Mouse (Mus musculus): ENCODE results near the gene Ggcx. TPM values are rescaled to one million over a fixed set of nuclear protein-coding genes. Genes with fewer than 3 reads are reported as not detected.
A peak's percentile ranks its signal among the peaks of the same experiment; 100 is the strongest.

Gene Ggcx
- polyA plus RNA-seq, 1 experiment from 2014 or later: 15.3 TPM

DNA sequence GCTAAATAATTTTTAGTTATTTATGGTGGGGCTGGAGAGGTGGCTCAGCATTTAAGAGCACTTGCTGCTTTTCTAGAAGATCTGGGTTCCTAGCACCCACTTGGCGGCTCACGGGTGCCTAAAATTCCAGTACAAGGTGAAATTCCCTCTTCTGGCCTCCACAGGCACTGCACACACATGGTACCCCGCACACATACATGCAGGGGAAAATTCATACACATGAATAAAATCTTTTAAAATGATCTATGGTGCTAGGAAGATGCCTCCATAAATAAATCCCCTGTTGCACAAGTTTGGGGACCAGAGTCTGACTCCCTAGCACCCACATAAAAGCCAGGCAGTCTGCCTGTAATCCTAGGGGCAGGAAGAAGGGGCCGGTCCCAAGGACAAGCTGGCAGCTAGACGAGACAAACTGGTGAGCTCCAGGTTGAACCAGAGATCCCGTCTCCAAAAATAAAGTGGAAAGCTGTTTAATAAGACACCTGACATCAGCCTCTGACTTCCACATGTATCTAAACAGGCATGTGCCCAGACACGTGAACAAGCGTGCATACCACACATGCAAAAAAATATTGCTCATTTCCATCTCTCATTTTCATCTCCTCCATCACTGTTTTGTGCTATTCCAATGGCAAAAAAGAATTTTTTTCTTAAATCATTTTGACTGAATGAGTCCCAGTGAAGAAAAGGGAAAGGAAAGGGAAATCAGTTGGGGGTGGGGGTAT lies 35.4 kb upstream of the Ggcx start:
- peaks cover 8% of the 10 kb centered on the region for H3K4me1 ChIP-seq
- H3K36me3 ChIP-seq: no peaks in the 10 kb centered on the region
- DNase-seq (ENCODE audit: low spot score): no peak
- H3K4me3 ChIP-seq: no peak overlapping the region
- H3K27ac ChIP-seq (replicated peaks): no peak overlapping the region
- H3K27me3 ChIP-seq (ENCODE audit: low read depth, poor library complexity, severe bottlenecking): peaks cover 41% of the 10 kb centered on the region
- 85% methylated on average over 8 of the region's 8 CpGs for WGBS
- H3K9me3 ChIP-seq (replicated peaks): no peaks in the 10 kb centered on the region

DNA sequence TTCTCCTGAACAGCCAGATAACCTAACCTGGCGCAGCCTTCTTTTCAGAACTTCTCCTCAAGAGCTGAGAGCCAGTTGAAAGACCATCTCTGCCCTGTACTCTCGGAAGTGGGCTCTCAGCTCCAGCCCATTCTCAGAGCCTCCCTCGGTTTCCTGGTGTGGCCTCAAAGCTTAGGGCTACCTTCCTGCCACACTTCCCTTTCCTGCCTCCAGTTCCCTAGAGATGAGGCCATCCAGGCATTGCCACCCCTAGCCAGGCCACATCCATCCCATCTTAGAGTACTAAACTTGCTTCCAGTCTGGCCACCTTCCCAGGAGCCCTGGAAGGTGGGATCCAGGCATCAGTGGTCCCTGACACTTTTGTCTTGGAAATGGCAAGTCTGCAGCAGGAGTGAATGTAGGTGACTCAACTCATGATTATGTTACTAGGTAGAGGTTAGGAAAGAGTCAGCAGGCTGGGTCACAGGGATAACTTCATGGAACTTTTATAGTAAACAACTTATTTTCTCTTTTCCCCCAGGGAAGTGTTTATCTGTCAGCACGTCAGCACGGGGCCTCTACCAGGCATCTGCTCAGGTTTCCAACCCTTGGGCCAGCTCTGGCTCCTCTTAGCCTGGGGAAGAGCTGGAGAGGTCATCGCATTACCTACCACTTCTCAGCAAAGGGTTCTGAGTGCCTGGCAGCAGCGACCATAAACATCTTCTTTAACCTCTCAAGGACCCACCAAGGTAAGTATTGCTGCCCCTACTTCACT lies 34.6 kb upstream of the Ggcx start:
- peak overlapping the region; percentile 67; the same call in 1 of the 2 replicates for H3K27ac ChIP-seq (replicated peaks)
- no peaks in the 10 kb centered on the region for H3K9me3 ChIP-seq (replicated peaks)
- 47% methylated on average over 7 of the region's 7 CpGs for WGBS
- no peaks in the 10 kb centered on the region for H3K36me3 ChIP-seq
- no peak for DNase-seq (ENCODE audit: low spot score)
- H3K4me3 ChIP-seq: peak overlapping the region; percentile 57
- H3K27me3 ChIP-seq (ENCODE audit: low read depth, poor library complexity, severe bottlenecking): peaks cover 41% of the 10 kb centered on the region
- peaks cover 8% of the 10 kb centered on the region for H3K4me1 ChIP-seq

DNA sequence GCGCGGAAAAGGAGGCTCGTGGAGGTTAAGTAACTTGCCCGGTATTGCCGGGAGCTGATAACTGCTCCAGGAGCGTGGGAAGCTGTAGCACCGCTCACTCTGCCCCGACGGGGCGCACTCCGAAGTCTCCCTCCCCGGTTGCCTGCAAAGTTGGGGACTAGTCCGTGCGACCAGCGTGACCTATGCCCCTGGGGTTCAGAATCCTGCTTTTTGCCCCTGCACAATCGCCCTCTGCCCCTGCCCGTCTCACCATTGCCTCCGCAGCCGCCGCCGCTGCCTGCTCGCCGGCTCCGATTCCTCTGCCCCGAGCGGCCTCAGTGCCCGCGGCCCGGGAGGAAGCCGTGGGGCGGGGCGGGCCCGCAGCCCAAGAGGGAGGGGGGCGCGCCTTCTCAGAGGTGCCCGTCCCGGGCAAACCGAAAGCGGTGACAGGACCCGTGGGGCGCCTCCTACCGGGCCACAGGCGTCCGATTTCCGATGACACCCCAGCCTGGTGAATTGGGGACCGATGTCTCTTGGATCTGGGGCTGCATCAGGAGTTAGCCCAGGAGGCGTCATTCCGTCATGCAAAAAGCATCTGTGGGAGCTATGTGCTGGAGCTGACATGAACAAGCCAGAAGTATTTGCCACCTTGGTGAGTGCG lies 33.9 kb upstream of the Ggcx start, which contains the start of gene Vamp5:
Gene Vamp5 (minus strand): TSS at position 338 of the 640 bp plus-strand sequence.
- DNase-seq (ENCODE audit: low spot score): peak; percentile 46
- Histone ChIP-seq H3K36me3 (no peaks in the 10 kb centered on the region), H3K27ac (replicated peaks) (peak within 1 kb of the TSS; percentile 67), H3K27me3 (ENCODE audit: low read depth, poor library complexity, severe bottlenecking) (peaks cover 41% of the 10 kb centered on the region), H3K4me1 (peaks cover 8% of the 10 kb centered on the region), H3K4me3 (peak within 1 kb of the TSS; percentile 57), H3K9me3 (replicated peaks) (no peaks in the 10 kb centered on the region)
- WGBS: 3% methylated on average over 49 of the region's 49 CpGs

DNA sequence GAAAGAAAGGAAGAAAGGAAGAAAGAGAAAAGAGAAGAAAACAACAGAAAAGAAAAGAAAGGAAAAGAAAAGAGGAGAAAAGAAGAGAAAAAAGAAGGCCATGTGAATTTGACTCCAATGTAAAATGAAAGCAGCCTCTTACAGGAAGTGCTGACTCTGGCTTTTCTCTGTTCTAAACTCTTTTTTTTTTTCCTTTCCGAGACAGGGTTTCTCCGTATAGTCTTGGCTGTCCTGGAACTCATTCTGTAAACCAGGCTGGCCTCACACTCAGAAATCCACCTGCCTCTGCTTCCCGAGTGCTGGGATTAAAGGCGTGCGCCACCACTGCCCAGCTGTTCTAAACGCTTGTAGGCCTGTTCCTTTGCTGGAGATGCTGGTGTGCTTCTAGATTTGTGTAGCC lies 31.6 kb upstream of the Ggcx start:
- Histone ChIP-seq H3K9me3 (replicated peaks) (no peaks in the 10 kb centered on the region), H3K27ac (replicated peaks) (no peak overlapping the region), H3K4me3 (no peak overlapping the region), H3K36me3 (no peaks in the 10 kb centered on the region), H3K4me1 (peaks cover 8% of the 10 kb centered on the region), H3K27me3 (ENCODE audit: low read depth, poor library complexity, severe bottlenecking) (peaks cover 41% of the 10 kb centered on the region)
- no peak for DNase-seq (ENCODE audit: low spot score)
- 90% methylated on average over 6 of the region's 6 CpGs for WGBS

DNA sequence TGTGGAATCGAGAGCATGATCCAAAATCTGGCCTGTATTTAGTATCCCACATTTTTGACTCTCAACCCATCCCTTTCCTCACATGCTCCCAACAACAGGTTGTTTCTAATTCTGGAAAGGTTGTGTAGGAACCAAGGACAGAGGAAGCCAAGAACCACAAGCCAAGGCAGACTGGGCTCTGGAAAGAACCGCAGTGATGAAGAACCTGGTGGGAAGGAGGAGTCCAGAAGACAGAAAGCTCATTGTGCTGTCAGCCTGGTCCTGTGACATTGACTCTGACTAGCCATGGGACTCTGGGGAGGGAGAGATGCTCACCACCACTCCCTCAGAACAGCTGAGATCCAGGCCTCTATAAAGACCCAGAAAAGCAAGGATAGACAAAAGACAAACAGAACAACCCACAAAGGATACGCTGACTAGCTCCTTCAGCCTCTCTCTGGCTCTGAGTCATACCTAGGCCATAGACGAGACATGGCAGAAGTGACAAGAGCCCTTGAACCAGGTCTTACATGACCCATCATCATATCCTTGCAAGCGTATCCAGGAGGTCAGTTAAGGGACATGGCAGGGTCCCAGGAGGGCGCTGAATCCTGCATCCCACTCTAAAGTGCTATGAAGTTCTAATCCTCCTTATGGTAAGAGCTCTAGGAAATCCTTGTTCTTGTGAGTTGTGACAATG lies 30.8 kb upstream of the Ggcx start:
- Histone ChIP-seq H3K27ac (replicated peaks) (no peak overlapping the region), H3K27me3 (ENCODE audit: low read depth, poor library complexity, severe bottlenecking) (peaks cover 38% of the 10 kb centered on the region), H3K4me3 (no peak overlapping the region), H3K4me1 (peaks cover 8% of the 10 kb centered on the region), H3K9me3 (replicated peaks) (no peaks in the 10 kb centered on the region), H3K36me3 (no peaks in the 10 kb centered on the region)
- 83% methylated on average over 6 of the region's 6 CpGs for WGBS
- DNase-seq (ENCODE audit: low spot score): no peak

DNA sequence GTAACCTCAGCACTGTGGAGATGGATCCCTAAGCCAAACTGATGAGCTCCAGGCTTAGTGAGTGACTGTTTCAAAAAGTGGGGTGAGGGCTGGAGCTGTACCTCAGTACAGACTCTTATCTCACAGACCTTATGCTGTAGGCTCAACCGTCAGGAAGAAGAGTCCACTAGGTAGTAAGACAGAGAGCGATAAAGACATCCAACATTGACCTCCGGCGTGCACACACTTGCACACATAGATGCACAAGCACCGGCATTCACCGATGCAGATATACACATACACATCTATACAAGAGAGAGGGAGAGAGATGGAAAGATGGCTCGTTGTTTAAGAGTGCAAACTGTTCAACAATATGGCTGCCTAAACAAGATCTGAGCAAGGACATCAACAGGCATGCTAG lies 30.2 kb upstream of the Ggcx start:
- Histone ChIP-seq H3K36me3 (no peaks in the 10 kb centered on the region), H3K4me3 (no peak overlapping the region), H3K27me3 (ENCODE audit: low read depth, poor library complexity, severe bottlenecking) (peaks cover 35% of the 10 kb centered on the region), H3K4me1 (peaks cover 8% of the 10 kb centered on the region), H3K27ac (replicated peaks) (no peak overlapping the region), H3K9me3 (replicated peaks) (no peaks in the 10 kb centered on the region)
- no peak for DNase-seq (ENCODE audit: low spot score)
- WGBS: 95% methylated on average over 7 of the region's 7 CpGs

DNA sequence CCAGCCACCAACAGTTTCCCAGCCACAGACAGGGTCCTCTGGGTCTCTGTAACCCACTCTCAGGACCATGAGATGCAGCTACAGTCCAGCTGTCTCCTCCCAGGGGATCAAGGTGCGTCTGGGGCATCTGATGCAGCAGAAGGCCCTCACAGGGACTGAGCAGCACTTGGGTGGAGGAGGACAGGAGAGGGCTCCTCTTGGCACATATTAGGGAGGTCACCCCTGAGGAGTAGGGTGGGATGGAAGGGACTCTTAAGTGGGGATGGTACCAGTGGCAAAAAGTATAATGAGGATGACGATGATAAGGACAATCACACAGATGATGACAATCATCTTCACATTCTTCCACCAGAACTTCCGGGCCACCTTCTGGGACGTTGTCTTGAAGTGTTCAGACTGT lies 28.9 kb upstream of the Ggcx start:
- H3K36me3 ChIP-seq: no peaks in the 10 kb centered on the region
- no peak for DNase-seq (ENCODE audit: low spot score)
- H3K4me3 ChIP-seq: no peak overlapping the region
- WGBS: 90% methylated on average over 4 of the region's 4 CpGs
- peaks cover 35% of the 10 kb centered on the region for H3K27me3 ChIP-seq (ENCODE audit: low read depth, poor library complexity, severe bottlenecking)
- no peak overlapping the region for H3K27ac ChIP-seq (replicated peaks)
- no peaks in the 10 kb centered on the region for H3K9me3 ChIP-seq (replicated peaks)
- peaks cover 14% of the 10 kb centered on the region for H3K4me1 ChIP-seq

DNA sequence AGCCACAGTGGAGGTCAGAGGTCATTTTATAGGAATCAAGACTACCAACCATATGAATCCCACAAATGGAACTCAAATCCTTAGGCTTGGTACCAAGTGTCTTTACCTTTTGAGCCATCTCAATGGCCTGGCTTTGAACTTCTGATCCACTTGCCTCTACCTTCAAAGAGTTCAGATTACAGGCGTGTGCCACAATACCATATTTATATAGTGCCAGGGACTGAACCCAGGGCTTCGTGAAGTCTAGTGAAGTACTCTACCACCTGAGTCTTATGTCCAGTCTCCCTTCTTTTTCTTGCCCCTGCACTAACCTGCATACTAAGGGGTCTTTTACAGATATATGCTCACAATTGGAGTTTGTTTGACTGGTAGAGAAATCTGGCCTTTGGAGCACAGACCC lies 27.5 kb upstream of the Ggcx start:
- Histone ChIP-seq H3K4me1 (peaks cover 23% of the 10 kb centered on the region), H3K27ac (replicated peaks) (no peak overlapping the region), H3K4me3 (no peak overlapping the region), H3K36me3 (no peaks in the 10 kb centered on the region), H3K27me3 (ENCODE audit: low read depth, poor library complexity, severe bottlenecking) (peaks cover 31% of the 10 kb centered on the region), H3K9me3 (replicated peaks) (no peaks in the 10 kb centered on the region)
- WGBS: 96% methylated on average over 2 of the region's 2 CpGs
- DNase-seq (ENCODE audit: low spot score): no peak

DNA sequence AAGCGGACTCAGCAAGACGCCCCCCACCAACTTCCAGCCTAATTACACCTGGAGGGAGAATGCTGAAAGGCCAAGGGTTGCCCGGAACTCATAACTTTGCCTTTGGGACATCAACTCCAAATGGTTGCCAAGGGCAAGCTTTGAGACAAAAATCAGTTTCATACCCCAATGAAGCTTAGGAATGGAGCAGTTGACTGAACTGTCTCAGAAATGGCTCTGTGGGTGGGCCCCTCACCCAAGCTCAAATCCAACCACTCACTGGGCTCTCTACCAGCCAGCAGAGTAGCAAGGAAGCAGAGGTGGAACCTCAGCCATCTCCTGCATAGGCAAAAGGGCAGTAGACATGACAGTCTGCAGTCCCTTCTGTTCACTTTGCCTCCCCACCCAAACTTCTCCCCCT lies 26.3 kb upstream of the Ggcx start:
- Histone ChIP-seq H3K27me3 (ENCODE audit: low read depth, poor library complexity, severe bottlenecking) (peaks cover 25% of the 10 kb centered on the region), H3K4me3 (no peak overlapping the region), H3K4me1 (peaks cover 23% of the 10 kb centered on the region), H3K36me3 (no peaks in the 10 kb centered on the region), H3K9me3 (replicated peaks) (no peaks in the 10 kb centered on the region), H3K27ac (replicated peaks) (no peak overlapping the region)
- WGBS: 77% methylated on average over 3 of the region's 3 CpGs
- no peak for DNase-seq (ENCODE audit: low spot score)

DNA sequence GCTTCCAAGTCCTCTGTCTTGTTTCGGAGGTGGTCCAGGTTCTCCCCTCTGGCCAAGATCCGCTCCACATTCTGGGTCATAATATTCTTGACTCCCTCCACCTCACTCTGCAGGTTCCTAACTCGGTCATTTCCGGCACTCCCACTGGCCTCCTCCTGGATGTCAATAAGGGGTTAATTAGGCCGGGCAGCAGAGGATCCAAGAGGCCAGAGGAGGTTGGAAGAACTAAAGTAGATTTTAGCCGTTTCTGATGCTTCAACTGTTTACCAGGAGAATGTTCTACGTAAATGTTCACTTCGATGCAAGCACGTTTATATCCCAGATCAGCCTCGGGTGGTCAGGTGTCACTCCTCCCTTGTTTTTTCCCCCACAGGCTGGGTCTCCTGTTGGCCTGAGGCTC lies 25.8 kb upstream of the Ggcx start:
- Histone ChIP-seq H3K27ac (replicated peaks) (no peak overlapping the region), H3K27me3 (ENCODE audit: low read depth, poor library complexity, severe bottlenecking) (peaks cover 25% of the 10 kb centered on the region), H3K36me3 (no peaks in the 10 kb centered on the region), H3K4me3 (no peak overlapping the region), H3K9me3 (replicated peaks) (no peaks in the 10 kb centered on the region), H3K4me1 (peaks cover 25% of the 10 kb centered on the region)
- DNase-seq (ENCODE audit: low spot score): no peak
- 71% methylated on average over 10 of the region's 10 CpGs for WGBS

DNA sequence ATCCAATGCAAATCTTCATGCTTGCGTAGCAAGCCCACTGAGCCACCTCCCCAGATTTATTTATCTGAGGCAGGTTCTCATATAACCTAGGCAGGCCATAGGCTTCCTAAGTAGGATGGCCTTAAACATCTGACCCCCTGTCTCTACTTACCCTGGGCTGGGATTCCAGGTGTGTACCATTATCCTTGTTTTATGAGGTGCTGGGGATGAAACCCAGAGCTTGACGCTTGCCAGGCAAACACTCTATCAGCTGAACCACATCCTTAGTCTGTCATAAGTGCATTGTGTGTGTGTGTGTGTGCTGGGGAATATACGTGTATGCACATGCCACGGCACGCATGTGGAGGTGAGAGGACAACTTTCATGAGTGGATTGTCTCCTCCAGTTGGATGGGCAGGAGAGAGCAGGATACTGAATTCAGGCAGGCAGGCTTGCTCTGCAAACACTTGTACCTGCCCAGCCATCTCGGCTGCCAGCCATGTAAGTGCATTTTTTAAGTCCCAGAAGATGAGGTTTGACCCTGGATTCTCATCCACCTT lies 25.2 kb upstream of the Ggcx start:
- H3K9me3 ChIP-seq (replicated peaks): no peaks in the 10 kb centered on the region
- H3K4me3 ChIP-seq: no peak overlapping the region
- H3K4me1 ChIP-seq: peaks cover 26% of the 10 kb centered on the region
- H3K27ac ChIP-seq (replicated peaks): no peak overlapping the region
- H3K27me3 ChIP-seq (ENCODE audit: low read depth, poor library complexity, severe bottlenecking): peaks cover 25% of the 10 kb centered on the region
- DNase-seq (ENCODE audit: low spot score): no peak
- H3K36me3 ChIP-seq: no peaks in the 10 kb centered on the region
- WGBS: 86% methylated on average over 6 of the region's 6 CpGs

DNA sequence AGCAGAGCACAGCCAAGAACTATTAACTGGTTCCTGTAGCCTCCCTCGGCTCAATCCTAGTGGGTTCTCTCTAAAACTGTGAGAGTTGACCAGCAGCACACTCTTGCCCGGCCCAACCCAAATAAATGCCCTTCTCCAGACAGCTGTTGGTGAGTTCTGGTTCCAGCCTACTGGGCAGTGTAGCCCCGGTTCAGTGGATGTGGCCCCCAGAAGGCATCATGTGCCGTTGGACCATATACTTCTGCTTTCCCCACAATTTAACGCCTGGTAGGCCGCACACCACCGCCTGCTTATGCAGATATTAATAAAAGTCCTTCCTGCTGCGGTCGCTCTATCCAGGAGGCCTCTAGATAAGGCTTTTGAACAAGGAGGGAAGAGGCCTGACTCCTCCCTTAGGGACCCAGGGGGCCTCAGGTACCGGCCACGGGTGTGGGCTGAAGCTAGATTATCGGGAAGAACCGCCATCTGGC lies 24.6 kb upstream of the Ggcx start:
- no peaks in the 10 kb centered on the region for H3K9me3 ChIP-seq (replicated peaks)

More for the DNA sequence above, 24.6 kb upstream of the Ggcx start:
- DNase-seq (ENCODE audit: low spot score): peak; percentile 21
- H3K36me3 ChIP-seq: no peaks in the 10 kb centered on the region
- peak overlapping the region; percentile 83 for H3K27ac ChIP-seq (replicated peaks)
- peak overlapping the region; percentile 56 for H3K4me3 ChIP-seq
- 33% methylated on average over 13 of the region's 13 CpGs for WGBS
- peaks cover 26% of the 10 kb centered on the region for H3K4me1 ChIP-seq
- peaks cover 25% of the 10 kb centered on the region for H3K27me3 ChIP-seq (ENCODE audit: low read depth, poor library complexity, severe bottlenecking)
